Mouse (Mus musculus) embryonic facial prominence, embryonic 11.5 days (tissue): ENCODE data around the gene Acot11. TPM values are rescaled to one million over a fixed set of nuclear protein-coding genes. Genes with fewer than 3 reads are reported as not detected.

Experiments used
- ATAC-seq: fragments of 200-750 bp; cut with Nextera tagmentation; replicated peaks from 2 replicates; pipeline ENCODE4 v1.8.0; 2017; ENCODE audit warnings: low read depth; ENCODE audit not compliant: insufficient number of reproducible peaks, low FRiP score, low TSS enrichment
- DNase-seq: peaks from one replicate; pipeline ENCODE4 v3.0.0-alpha.2; 2015; ENCODE audit warnings: low spot score
- H3K27ac ChIP-seq: fragments of 300-500 bp; sonication (generic); replicated peaks from 2 replicates; pipeline ENCODE4 v1.5.1; 2014; ENCODE audit warnings: mild to moderate bottlenecking, low read depth, low read length, control low read depth
- H3K27me3 ChIP-seq: fragments of 300-500 bp; sonication (generic); 2 replicates; pipeline ENCODE4 v1.6.1; 2014; ENCODE audit warnings: mild to moderate bottlenecking, low read length, moderate library complexity, mixed read lengths; ENCODE audit not compliant: control insufficient read depth, insufficient read depth
- H3K36me3 ChIP-seq: fragments of 300-500 bp; sonication (generic); replicated peaks from 2 replicates; pipeline ENCODE4 v1.6.1; 2014; ENCODE audit warnings: low read depth, mild to moderate bottlenecking, low read length, moderate library complexity, mixed read lengths; ENCODE audit not compliant: control insufficient read depth, insufficient read depth
- H3K4me1 ChIP-seq: fragments of 300-500 bp; sonication (generic); 2 replicates; pipeline ENCODE4 v1.6.1; 2014; ENCODE audit warnings: low read length, mixed read lengths; ENCODE audit not compliant: control insufficient read depth, insufficient read depth
- H3K4me2 ChIP-seq: fragments of 300-500 bp; sonication (generic); 2 replicates; pipeline ENCODE4 v1.6.1; 2014; ENCODE audit warnings: low read depth, mild to moderate bottlenecking, control low read depth, low read length, moderate library complexity
- H3K4me3 ChIP-seq: fragments of 300-500 bp; sonication (generic); 2 replicates; pipeline ENCODE4 v1.5.1; 2014; ENCODE audit warnings: low read depth, low read length, control low read depth
- H3K9ac ChIP-seq: fragments of 300-500 bp; sonication (generic); replicated peaks from 2 replicates; pipeline ENCODE4 v1.6.1; 2014; ENCODE audit warnings: mild to moderate bottlenecking, control low read depth, low read length
- H3K9me3 ChIP-seq: fragments of 300-500 bp; sonication (generic); replicated peaks from 2 replicates; pipeline ENCODE4 v1.6.1; 2016; ENCODE audit warnings: mild to moderate bottlenecking, low read length, inconsistent platforms, mixed read lengths; ENCODE audit not compliant: control insufficient read depth
- WGBS: fragments of 180-500 bp; shearing (Covaris S2); extraction: QIAGEN DNeasy Blood & Tissue Kit; methylation state at CpG from one replicate; pipeline ENCODE4 v1.1.7; 2014; 5-methylcytosine and 5-hydroxymethylcytosine counted together
- polyA plus RNA-seq: library from polyadenylated mRNA; unstranded; fragments of >200 nt; fragmentation: Nextera tagmentation; extraction: Ambion mirVana; gene quantifications from 2 replicates; pipeline ENCODE4 v1.2.1, GENCODE M21; 2014

Acot11 gene
- polyA plus RNA-seq, 1 experiment from 2014 or later: 1.1 TPM

DNA sequence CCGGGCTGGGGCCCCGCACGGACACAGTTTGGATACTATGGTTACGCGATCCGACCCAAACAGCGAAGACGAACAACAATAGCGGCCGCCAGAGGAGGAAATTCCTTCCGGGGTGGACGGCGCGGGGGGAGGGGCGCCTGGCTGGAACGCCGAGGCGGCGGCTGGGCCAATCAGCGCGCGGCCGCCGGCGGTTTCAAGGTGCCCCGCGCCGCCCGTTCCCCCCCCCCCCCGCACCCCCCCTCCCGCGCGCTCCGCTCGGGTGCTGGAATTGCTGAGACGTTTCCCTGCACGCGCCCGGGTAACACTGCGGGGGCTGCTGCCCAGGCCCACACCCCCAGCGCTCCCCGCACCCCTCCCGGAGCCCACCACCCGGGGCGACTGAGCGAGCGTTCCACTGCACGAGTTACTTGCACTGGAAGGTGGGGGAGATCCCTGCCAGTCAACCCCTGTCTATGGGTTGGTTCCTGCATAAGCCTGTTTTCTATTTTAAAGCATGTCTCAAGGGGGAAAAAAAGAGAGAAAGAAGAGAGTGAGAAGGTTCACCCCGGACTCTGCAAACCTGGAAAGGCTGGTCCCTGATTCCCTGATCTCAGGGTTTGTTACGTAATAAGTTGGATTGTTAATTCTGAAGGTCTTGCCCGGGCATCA lies 35.3 kb upstream of the Acot11 start:
- Histone ChIP-seq H3K36me3 (no peaks in the 10 kb centered on the region), H3K27ac (peak overlapping the region; percentile 99), H3K27me3 (no peaks in the 10 kb centered on the region), H3K9ac (peak overlapping the region; percentile 86), H3K9me3 (no peaks in the 10 kb centered on the region), H3K4me2 (peak overlapping the region; percentile 99), H3K4me3 (peak overlapping the region; percentile 48), H3K4me1 (peaks cover 9% of the 10 kb centered on the region)
- ATAC-seq: peak; percentile 57
- under 1% methylated on average over 30 of the region's 51 CpGs for WGBS
- peak; percentile 94 for DNase-seq

DNA sequence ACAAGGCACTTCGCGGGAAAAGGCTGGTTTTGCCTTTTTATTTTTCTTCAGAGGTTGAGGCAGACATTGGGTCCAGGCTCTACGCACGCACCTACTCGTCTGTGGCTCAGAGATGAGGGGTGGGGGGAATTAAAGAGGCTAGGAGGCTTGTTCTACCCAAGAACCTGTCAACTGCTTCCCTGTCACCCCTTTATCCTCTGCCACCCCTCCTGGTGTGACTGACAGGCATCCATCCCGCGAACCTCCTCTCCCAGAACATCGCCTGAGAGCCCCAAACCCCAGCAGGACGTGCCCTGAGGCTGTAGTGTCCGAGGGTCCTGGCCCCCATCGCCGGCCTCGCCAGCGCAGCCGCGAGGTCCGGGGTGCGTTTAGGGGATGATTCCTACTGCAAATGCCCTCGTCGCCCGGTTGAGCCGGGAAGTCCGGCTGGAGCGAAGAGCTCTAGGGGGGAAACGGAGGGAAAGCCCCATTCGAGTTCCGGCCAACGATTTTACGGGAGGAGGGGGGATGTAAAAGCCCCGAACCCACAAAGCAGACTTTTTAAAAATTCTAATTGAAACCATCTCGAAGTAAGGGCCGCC lies 34.5 kb upstream of the Acot11 start:
- no peaks in the 10 kb centered on the region for H3K27me3 ChIP-seq
- peak overlapping the region; percentile 86 for H3K9ac ChIP-seq
- H3K4me3 ChIP-seq: peak overlapping the region; percentile 48
- DNase-seq (no peak), ATAC-seq (no peak; the same call in none of the 2 replicates)
- H3K36me3 ChIP-seq: no peaks in the 10 kb centered on the region
- H3K27ac ChIP-seq: peak overlapping the region; percentile 99
- H3K4me2 ChIP-seq: peak overlapping the region; percentile 99
- H3K4me1 ChIP-seq: peaks cover 9% of the 10 kb centered on the region
- WGBS: under 1% methylated on average over 32 of the region's 32 CpGs
- H3K9me3 ChIP-seq: no peaks in the 10 kb centered on the region

DNA sequence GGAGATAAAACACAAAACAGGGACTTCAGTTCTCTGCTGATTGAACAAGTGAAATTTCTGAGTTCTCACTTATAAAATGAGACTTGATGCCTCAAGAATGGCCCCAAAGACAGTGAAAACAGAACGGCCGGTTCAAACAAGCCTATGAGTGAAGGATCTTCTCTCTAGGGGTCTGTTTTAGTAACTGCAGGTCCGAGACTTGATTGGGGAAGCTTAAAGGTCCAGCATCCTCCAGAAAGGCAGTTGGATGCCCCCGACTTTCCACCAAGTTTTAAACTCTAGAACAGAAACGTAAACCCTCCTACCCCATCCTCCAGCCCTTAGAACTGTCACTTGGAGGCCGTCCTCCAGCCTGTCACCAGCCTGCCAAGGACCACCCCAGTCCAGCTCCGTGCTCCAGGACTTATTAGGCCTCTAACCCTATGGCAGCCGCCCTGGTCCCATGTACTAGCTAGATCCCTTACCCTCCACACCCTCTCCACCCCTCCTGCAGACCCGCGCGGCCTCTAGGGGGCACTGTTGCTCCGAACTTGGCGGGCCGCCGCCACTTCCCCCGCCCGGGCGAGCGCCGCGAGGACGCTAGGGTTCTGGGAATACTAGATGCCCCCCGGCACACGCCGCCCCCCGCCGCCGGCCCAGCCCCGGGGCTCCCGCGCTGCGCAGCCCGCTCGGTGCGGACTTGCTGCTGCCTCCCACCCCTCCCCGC lies 33.9 kb upstream of the Acot11 start:
- under 1% methylated on average over 36 of the region's 36 CpGs for WGBS
- H3K9ac ChIP-seq: peak overlapping the region; percentile 86
- peak overlapping the region; percentile 99 for H3K27ac ChIP-seq
- peaks cover 9% of the 10 kb centered on the region for H3K4me1 ChIP-seq
- DNase-seq: peak; percentile 94
- no peaks in the 10 kb centered on the region for H3K27me3 ChIP-seq
- H3K4me2 ChIP-seq: peak overlapping the region; percentile 99
- H3K4me3 ChIP-seq: peak overlapping the region; percentile 48
- H3K9me3 ChIP-seq: no peaks in the 10 kb centered on the region
- H3K36me3 ChIP-seq: no peaks in the 10 kb centered on the region
- peak; percentile 83 for ATAC-seq

DNA sequence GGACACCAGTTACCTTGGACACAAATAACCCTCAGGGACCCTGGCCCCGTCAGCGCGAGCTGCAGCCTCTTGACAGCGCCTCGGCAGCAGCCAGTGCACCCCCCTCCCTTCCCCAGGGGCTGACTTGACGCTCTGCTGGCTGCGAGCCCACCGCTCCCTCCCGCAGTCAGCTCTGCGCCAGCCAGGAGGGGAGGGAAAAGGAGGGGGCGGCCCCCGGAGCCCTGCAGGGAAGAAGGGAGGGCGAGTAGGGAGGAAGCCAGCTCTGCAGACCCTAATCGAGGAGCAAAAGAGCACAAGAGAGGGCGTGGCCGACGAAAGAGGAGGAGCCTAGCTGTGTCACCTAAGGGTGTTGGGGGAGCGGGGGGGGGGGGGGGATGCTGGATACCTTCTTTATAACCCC lies 33.2 kb upstream of the Acot11 start:
- no peaks in the 10 kb centered on the region for H3K36me3 ChIP-seq
- H3K4me2 ChIP-seq: peak overlapping the region; percentile 62
- peak overlapping the region; percentile 43 for H3K9ac ChIP-seq
- H3K4me3 ChIP-seq: peak overlapping the region; percentile 17; the same call in 1 of the 2 replicates
- 2% methylated on average over 13 of the region's 18 CpGs for WGBS
- peaks cover 9% of the 10 kb centered on the region for H3K4me1 ChIP-seq
- ATAC-seq (peak; percentile 19; the same call in 1 of the 2 replicates), DNase-seq (peak; percentile 75)
- 0 out of 2 replicates have a peak overlapping the region, but pooled peaks have one; percentile 2 for H3K27ac ChIP-seq
- no peaks in the 10 kb centered on the region for H3K9me3 ChIP-seq
- H3K27me3 ChIP-seq: no peaks in the 10 kb centered on the region

DNA sequence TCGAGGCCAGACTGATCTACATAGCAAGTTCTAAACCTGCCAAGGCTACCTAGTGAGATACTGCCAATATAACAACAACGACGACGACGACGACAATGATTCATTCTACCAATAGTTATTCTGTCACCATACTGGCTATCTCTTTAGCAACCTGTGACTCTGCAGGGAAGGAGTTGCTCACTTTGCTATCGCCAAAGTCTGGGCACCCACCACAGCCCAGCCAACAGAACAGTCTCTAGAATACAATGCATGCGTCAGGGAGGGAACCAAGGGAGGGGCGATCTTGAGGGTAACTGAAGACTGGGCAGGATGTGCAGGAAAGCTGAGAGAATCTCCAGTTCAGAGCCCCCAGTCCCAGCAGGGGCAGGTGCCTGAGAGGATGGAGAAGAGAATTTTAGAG lies 32.6 kb upstream of the Acot11 start:
- peak overlapping the region; percentile 62 for H3K4me2 ChIP-seq
- 0 out of 2 replicates have a peak overlapping the region, but pooled peaks have one; percentile 2 for H3K27ac ChIP-seq
- H3K27me3 ChIP-seq: no peaks in the 10 kb centered on the region
- peak overlapping the region; percentile 43 for H3K9ac ChIP-seq
- peaks cover 9% of the 10 kb centered on the region for H3K4me1 ChIP-seq
- H3K9me3 ChIP-seq: no peaks in the 10 kb centered on the region
- WGBS: 7% methylated on average over 9 of the region's 9 CpGs
- H3K4me3 ChIP-seq: 0 out of 2 replicates have a peak overlapping the region, but pooled peaks have one; percentile 17
- no peaks in the 10 kb centered on the region for H3K36me3 ChIP-seq
- ATAC-seq (no peak), DNase-seq (no peak)

DNA sequence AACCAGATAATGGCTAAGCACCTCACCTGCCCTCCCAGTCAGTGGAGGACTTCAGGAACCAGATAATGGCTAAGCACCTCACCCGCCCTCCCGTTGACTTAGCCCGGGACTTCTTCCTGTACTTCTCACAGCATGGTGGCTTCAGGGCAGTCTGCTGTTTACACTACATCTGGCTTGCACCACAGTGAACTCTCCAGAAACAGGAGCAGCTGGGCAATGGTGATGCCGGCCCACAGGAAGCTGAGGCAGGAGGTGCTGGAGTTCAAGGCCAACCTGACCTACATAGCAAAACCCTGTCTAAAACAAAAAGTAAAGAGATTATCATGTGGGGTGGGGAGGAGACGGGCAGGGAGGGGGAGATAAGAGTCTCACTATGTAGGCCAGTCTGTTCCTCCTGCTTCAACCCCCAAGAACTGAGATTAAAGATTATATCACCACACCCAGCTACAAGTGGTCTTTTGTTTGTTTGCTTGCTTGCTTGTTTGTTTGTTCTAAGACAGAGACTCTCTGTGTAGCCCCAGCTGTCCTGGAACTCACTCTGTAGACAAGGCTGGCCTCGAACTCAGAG lies 25.8 kb upstream of the Acot11 start:
- Histone ChIP-seq H3K27ac (no peak overlapping the region), H3K27me3 (no peaks in the 10 kb centered on the region), H3K4me1 (peaks cover 5% of the 10 kb centered on the region), H3K9me3 (no peaks in the 10 kb centered on the region), H3K36me3 (no peaks in the 10 kb centered on the region), H3K4me3 (no peak overlapping the region), H3K4me2 (no peak overlapping the region), H3K9ac (no peak overlapping the region)
- no peak for DNase-seq
- WGBS: 55% methylated on average over 6 of the region's 6 CpGs
- no peak for ATAC-seq

DNA sequence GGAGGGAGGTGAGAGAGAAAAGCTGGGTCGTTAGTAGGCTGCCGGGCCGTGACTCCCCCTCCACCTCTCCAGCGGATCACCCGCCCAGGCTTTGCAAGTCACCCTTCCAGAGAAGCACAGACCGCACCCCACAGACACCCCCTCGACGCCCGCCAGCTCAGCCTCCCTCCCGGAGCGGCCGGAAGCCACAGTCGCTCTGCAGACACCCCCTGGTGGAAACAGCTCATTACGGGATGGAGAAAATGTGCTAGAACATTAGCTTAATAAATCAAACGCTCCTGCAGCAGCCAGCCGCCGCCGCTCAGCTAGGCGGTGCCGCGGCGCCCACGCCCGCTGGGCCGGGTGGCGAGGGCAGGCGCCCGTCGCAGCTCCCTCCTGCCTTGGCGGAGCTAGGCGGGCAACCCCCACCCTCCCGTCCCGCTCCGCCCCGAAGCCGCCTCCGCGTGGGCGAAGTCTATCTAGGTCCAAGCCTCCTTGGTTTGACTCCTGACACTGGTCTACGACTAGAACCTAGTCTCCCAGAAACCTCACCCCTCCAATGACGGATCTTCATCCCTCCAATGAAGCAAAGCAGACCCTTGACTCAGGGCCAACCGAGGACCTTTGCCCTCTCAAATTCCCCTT lies 23.1 kb upstream of the Acot11 start:
- WGBS: under 1% methylated on average over 42 of the region's 42 CpGs
- no peak for ATAC-seq
- H3K9me3 ChIP-seq: no peaks in the 10 kb centered on the region
- peaks cover 5% of the 10 kb centered on the region for H3K4me1 ChIP-seq
- H3K36me3 ChIP-seq: no peaks in the 10 kb centered on the region
- H3K9ac ChIP-seq: peak overlapping the region; percentile 54
- H3K4me3 ChIP-seq: peak overlapping the region; percentile 31
- DNase-seq: peak; percentile 56
- no peak overlapping the region; the same call in 1 of the 2 replicates for H3K27ac ChIP-seq
- H3K4me2 ChIP-seq: peak overlapping the region; percentile 86
- H3K27me3 ChIP-seq: no peaks in the 10 kb centered on the region
